Mouse (Mus musculus) heart, embryonic 14.5 days (tissue): Measurements from ENCODE around the gene Mdm2. TPM values are rescaled to one million over a fixed set of nuclear protein-coding genes. Genes with fewer than 3 reads are reported as not detected.

ENCODE experiments used
- ATAC-seq: fragments of 200-750 bp; cut with Nextera tagmentation; 2 replicates; pipeline ENCODE4 v1.8.0; 2017; ENCODE audit warnings: low read depth, moderate TSS enrichment; ENCODE audit not compliant: insufficient number of reproducible peaks, insufficient read depth, low FRiP score
- H3K27ac ChIP-seq, 2 experiments: fragments of 200-500 bp in 1 of 2; fragments of 300-500 bp in 1 of 2; sonication (generic) in 1 of 2; replicated peaks in 1 of 2; 2 replicates each; pipeline ENCODE4 v1.5.1; 2012 to 2014; ENCODE audit warnings: low read depth in 2 of 2, low read length in 2 of 2, control low read depth in 1 of 2, mild to moderate bottlenecking in 1 of 2, mixed read lengths in 1 of 2; ENCODE audit not compliant: control insufficient read depth in 1 of 2, insufficient read depth in 1 of 2
- H3K27me3 ChIP-seq: fragments of 300-500 bp; sonication (generic); 2 replicates; pipeline ENCODE4 v1.6.1; 2014; ENCODE audit warnings: mild to moderate bottlenecking, low read length, control low read depth; ENCODE audit not compliant: control insufficient read depth, insufficient read depth
- H3K36me3 ChIP-seq: fragments of 300-500 bp; sonication (generic); 2 replicates; pipeline ENCODE4 v1.6.1; 2014; ENCODE audit warnings: mild to moderate bottlenecking, control low read depth, low read length, mixed read lengths; ENCODE audit not compliant: control insufficient read depth, insufficient read depth
- H3K4me1 ChIP-seq, 2 experiments: fragments of 200-500 bp in 1 of 2; fragments of 300-500 bp in 1 of 2; sonication (generic) in 1 of 2; 2 replicates each; pipeline ENCODE4 v1.6.1; 2012 to 2014; ENCODE audit warnings: low read length in 2 of 2, control low read depth in 1 of 2, mixed read lengths in 1 of 2; ENCODE audit not compliant: control insufficient read depth in 2 of 2, insufficient read depth in 2 of 2
- H3K4me2 ChIP-seq: fragments of 300-500 bp; sonication (generic); 2 replicates; pipeline ENCODE4 v1.6.1; 2014; ENCODE audit warnings: mild to moderate bottlenecking, low read length
- H3K4me3 ChIP-seq, 2 experiments: fragments of 200-500 bp in 1 of 2; fragments of 300-500 bp in 1 of 2; sonication (generic) in 1 of 2; 2 replicates each; pipeline ENCODE4 v1.5.1; 2012 to 2014; ENCODE audit warnings: low read length in 2 of 2, mild to moderate bottlenecking in 2 of 2, control low read depth in 1 of 2, low read depth in 1 of 2, moderate library complexity in 1 of 2; ENCODE audit not compliant: control insufficient read depth in 1 of 2, insufficient read depth in 1 of 2
- H3K9ac ChIP-seq: fragments of 300-500 bp; sonication (generic); 2 replicates; pipeline ENCODE4 v1.6.1; 2014; ENCODE audit warnings: mild to moderate bottlenecking, low read length
- H3K9me3 ChIP-seq: fragments of 300-500 bp; sonication (generic); 2 replicates; pipeline ENCODE4 v1.6.1; 2016; ENCODE audit warnings: low read length, control low read depth; ENCODE audit not compliant: control insufficient read depth
- WGBS: fragments of 180-500 bp; shearing (Covaris S2); extraction: QIAGEN DNeasy Blood & Tissue Kit; methylation state at CpG from one replicate; pipeline ENCODE4 v1.1.7; 2014; 5-methylcytosine and 5-hydroxymethylcytosine counted together
- polyA plus RNA-seq: library from polyadenylated mRNA; unstranded; fragments of >200 nt; fragmentation: Nextera tagmentation; extraction: Ambion mirVana; gene quantifications from 2 replicates; pipeline ENCODE4 v1.2.1, GENCODE M21; 2014

The Mdm2 gene
- polyA plus RNA-seq, 1 experiment from 2014 or later = 48.9 TPM

DNA sequence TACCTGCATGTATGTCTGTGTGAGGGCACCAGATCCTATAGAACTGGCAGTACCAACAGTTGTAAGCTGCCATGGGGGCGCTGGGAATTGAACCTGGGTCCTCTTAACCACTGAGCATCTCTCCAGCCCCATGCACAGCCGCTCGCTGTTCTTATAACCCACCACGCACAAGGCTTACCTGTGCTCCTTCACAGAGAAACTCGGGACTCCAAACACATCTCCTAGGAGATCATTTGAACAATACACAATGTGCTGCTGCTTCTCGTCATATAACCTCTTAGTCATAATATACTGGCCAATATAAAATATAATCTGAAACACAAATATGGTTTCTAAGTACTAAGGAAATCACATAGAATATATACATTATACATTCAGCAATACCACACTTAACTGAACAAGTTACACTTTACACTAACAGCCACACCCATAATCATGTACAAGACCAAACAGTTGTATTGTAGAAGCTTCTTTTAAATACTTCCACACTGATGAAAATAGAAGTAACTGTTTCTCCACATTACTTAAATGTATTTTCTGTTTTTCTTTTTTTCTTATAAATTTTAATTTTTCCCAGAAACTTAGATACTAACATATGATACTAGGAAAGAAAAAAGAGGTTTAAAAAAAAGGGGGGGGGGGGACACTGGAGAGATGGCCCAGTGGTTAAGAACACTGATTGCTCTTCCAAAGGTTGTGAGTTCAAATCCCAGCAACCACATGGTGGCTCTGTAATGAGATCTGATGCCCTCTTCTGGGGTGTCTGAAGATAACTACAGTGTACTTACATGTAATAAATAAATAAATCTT, 8.3 kb downstream of the Mdm2 start:
- ATAC-seq = no peak
- WGBS = 97% methylated on average over 6 of the region's 6 CpGs
- no peak overlapping the region for H3K4me3 ChIP-seq

DNA sequence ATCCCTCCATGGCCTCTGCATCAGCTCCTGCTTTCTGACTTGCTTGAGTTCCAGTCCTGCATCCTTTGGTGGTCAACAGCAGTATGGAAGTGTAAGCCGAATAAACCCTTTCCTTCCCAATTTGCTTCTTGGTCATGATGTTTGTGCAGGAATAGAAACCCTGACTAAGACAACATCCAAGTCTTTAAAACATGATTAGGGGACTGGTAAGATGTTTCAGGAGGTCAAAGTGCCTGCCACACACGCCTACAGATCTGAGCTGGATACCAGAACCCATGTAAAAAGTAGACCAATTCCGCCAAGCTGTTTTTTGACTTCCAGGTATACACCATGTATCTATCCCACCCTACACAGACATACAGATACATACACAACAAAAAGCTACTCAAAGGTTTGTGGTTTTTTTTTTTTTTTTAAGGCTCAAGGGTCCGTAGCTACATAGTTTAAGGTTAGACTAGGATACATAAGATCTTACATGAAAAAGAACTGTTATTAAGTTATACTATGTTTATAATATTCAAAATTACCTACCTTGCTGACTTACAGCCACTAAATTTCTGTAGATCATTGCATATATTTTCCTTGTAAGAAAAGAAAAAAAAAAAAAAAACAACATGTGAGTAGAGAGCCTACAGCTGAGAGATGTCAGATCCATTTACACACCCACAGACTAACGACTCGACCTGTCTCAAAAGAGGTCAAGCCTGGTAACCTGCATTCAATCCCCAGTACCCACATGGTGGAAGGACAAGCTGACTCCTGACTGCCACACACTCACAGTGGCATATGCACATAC, 9.3 kb downstream of the Mdm2 start:
- WGBS = 95% methylated on average over 6 of the region's 6 CpGs

More for the DNA sequence above, 8.3 kb downstream of the Mdm2 start:
- Histone ChIP-seq H3K9me3 (no peaks in the 10 kb centered on the region), H3K27me3 (no peaks in the 10 kb centered on the region), H3K27ac (no peak overlapping the region), H3K9ac (no peak overlapping the region), H3K36me3 (peaks cover 97% of the 10 kb centered on the region), H3K4me2 (no peak overlapping the region), H3K4me1 (peaks cover 0 to 6% of the 10 kb centered on the region in 2 experiments; a peak in 1 of 4 replicates)

DNA sequence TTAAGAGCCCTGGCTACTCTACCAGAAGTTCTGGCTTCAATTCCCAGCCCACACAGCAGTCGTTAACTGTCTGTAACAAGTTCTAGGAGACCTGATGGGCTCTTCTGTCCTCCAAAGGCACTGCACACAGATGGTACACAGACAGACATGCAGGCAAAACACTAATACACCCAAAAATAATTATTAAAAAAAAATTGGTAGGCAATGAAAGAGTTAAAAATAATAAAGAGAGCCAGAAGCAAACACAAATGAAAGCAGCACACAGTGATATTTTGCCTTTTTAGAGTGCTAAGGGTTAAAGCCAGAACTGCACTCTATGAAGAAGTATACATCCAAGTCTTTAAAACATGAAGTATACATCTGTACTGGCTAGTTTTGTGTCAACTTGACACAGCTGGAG, 10.1 kb downstream of the Mdm2 start:
- WGBS = 93% methylated on average over 1 of the region's 1 CpGs

More for the DNA sequence above, 9.3 kb downstream of the Mdm2 start:
- H3K4me2 ChIP-seq = no peak overlapping the region
- H3K36me3 ChIP-seq = peaks cover 98% of the 10 kb centered on the region
- no peaks in the 10 kb centered on the region for H3K27me3 ChIP-seq
- H3K9me3 ChIP-seq = no peaks in the 10 kb centered on the region
- H3K9ac ChIP-seq = no peak overlapping the region
- H3K4me1 ChIP-seq = no peaks in the 10 kb centered on the region
- no peak overlapping the region for H3K4me3 ChIP-seq
- ATAC-seq = no peak
- H3K27ac ChIP-seq = no peak overlapping the region

DNA sequence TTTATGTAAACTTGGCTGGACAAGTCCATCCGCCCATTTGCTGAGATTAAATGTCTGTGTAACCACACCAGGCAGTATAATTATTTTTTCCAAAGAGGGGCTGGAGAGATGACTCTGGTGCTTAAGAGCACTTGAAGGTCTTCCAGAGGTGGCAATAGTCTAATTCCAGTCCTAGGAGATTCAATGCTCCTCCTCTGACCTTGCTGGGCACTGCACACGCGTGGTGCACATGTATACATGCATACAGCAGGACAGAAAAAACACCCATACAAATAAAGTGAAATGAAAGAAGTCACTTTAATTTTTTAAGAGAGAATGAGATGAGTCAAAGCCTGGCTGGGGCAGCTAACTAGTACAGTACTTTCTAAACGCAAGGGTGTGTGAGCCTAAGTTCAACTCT, 10.6 kb downstream of the Mdm2 start:
- peaks cover 100% of the 10 kb centered on the region for H3K36me3 ChIP-seq
- no peaks in the 10 kb centered on the region for H3K9me3 ChIP-seq
- no peak overlapping the region for H3K4me3 ChIP-seq
- no peaks in the 10 kb centered on the region for H3K4me1 ChIP-seq
- no peak overlapping the region for H3K27ac ChIP-seq
- H3K4me2 ChIP-seq = no peak overlapping the region
- no peaks in the 10 kb centered on the region for H3K27me3 ChIP-seq
- 98% methylated on average over 4 of the region's 4 CpGs for WGBS
- no peak for ATAC-seq
- no peak overlapping the region for H3K9ac ChIP-seq

More for the DNA sequence above, 10.1 kb downstream of the Mdm2 start:
- no peak overlapping the region for H3K9ac ChIP-seq
- no peaks in the 10 kb centered on the region for H3K27me3 ChIP-seq
- no peaks in the 10 kb centered on the region for H3K4me1 ChIP-seq
- H3K4me2 ChIP-seq = no peak overlapping the region
- no peaks in the 10 kb centered on the region for H3K9me3 ChIP-seq
- H3K27ac ChIP-seq = no peak overlapping the region
- no peak overlapping the region for H3K4me3 ChIP-seq
- no peak for ATAC-seq
- peaks cover 100% of the 10 kb centered on the region for H3K36me3 ChIP-seq

DNA sequence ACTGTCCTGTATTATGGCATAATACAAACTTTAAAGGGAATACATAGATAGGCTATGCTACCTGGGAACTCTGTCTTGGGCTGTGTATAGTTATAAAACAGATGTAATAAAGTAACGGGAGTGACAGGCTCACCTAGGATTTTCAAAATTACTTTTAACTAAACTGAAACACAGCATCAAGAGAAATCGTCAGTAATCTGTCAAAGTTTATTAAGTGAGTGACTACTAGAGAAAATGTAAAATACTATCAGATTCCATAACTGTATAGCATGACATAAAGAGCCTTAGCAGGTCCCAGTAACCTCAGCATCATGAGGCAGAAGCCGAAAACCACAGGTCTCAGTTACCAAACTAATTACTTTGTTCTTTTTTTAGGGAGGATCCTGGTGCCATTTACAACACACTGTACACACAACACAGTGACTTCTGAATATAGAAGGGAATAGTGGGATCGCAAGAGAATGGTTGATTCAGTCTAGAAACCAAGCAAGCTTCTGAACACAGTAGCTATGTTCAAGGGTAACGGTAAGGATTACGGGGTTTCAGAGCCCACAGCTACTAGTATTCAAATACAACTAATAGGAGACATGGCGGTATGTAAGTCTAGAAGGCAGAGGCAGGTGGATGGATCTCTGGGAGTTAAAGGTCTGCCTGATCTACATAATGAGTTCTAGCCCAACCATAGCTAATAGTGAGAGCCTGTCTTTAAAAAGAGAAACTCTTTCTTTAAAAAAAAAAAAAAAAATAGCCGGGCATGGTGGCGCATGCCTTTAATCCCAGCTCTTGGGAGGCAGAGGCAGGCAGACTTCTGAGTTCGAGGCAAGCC, 12.0 kb downstream of the Mdm2 start:
- H3K4me1 ChIP-seq = no peaks in the 10 kb centered on the region
- no peak overlapping the region for H3K9ac ChIP-seq
- H3K9me3 ChIP-seq = no peaks in the 10 kb centered on the region
- H3K36me3 ChIP-seq = peaks cover 98% of the 10 kb centered on the region
- ATAC-seq = no peak
- H3K4me2 ChIP-seq = no peak overlapping the region
- no peaks in the 10 kb centered on the region for H3K27me3 ChIP-seq
- no peak overlapping the region for H3K27ac ChIP-seq
- no peak overlapping the region for H3K4me3 ChIP-seq
- WGBS = 95% methylated on average over 10 of the region's 10 CpGs

DNA sequence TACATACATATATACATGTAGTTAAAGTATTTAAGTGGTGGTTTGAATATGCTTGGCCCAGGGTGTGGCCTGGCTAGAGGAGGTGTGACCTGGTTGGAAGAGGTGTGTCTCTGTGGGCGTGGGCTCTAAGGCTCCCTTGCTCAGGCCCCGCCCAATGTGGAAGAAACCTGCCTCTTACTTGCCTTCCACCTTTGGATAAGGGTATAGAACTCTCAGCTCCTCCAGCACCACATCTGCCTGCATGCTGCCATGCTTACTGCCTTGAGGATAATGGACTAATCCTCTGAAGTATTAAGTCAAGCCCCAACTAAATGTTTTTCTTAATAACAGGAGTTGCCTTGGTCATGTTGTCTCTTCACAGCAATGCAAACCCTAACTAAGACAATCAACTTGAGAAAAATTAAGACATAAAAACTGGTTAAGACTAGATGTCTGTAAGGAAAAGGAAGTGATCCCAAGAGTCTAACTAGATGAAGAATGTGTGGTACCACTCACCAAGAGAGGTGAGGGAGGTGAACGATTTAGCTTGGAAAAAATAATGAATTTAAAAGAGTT, 12.9 kb downstream of the Mdm2 start:
- H3K27me3 ChIP-seq = no peaks in the 10 kb centered on the region
- H3K4me1 ChIP-seq = no peaks in the 10 kb centered on the region
- no peak overlapping the region for H3K27ac ChIP-seq
- ATAC-seq = no peak
- H3K4me2 ChIP-seq = no peak overlapping the region
- WGBS = 91% methylated on average over 3 of the region's 3 CpGs
- no peak overlapping the region for H3K4me3 ChIP-seq
- peaks cover 95% of the 10 kb centered on the region for H3K36me3 ChIP-seq
- no peaks in the 10 kb centered on the region for H3K9me3 ChIP-seq
- no peak overlapping the region for H3K9ac ChIP-seq
